Mouse (Mus musculus) c-Kit-positive CD71-negative TER-119-negative erythroid progenitor cells, embryonic 14.5 days (primary cell): ENCODE data around the gene Arl8b.

Source experiments
- DNase-seq: peaks from one replicate; pipeline ENCODE4 v3.0.0-alpha.2; 2013; ENCODE audit warnings: low read depth

Arl8b gene

GRCm38 (mm10) chr6:108782526-108783183, at the start of gene Arl8b:
Arl8b (plus strand) TSS chr6:108783099.
- DNase-seq: peak; percentile 92

- peak; percentile 68 for DNase-seq
Observed at GRCm38 (mm10) chr6:108735910-108736750, 46.8 kb upstream of the Arl8b start.

GRCm38 (mm10) chr6:108738463-108739203, 44.3 kb upstream of the Arl8b start:
- DNase-seq: no peak

- no peak for DNase-seq
Observed at GRCm38 (mm10) chr6:108740579-108740978, 42.3 kb upstream of the Arl8b start.

- DNase-seq: no peak
Observed at GRCm38 (mm10) chr6:108743730-108744129, 39.2 kb upstream of the Arl8b start.

- DNase-seq: no peak
Observed at GRCm38 (mm10) chr6:108751324-108751723, 31.6 kb upstream of the Arl8b start.

GRCm38 (mm10) chr6:108752395-108752794, 30.5 kb upstream of the Arl8b start:
- DNase-seq: no peak

GRCm38 (mm10) chr6:108753536-108753935, 29.4 kb upstream of the Arl8b start:
- DNase-seq: no peak

- DNase-seq: no peak
Observed at GRCm38 (mm10) chr6:108754376-108754775, 28.5 kb upstream of the Arl8b start.

GRCm38 (mm10) chr6:108755936-108756335, 27.0 kb upstream of the Arl8b start:
- DNase-seq: no peak

- DNase-seq: no peak
Observed at GRCm38 (mm10) chr6:108758997-108759697, 23.8 kb upstream of the Arl8b start.

- DNase-seq: no peak
Observed at GRCm38 (mm10) chr6:108759698-108760039, 23.2 kb upstream of the Arl8b start.

GRCm38 (mm10) chr6:108770880-108771279, 12.0 kb upstream of the Arl8b start:
- DNase-seq: no peak

GRCm38 (mm10) chr6:108772913-108773312, 10.0 kb upstream of the Arl8b start:
- DNase-seq: peak; percentile 56

GRCm38 (mm10) chr6:108773480-108773879, 9.4 kb upstream of the Arl8b start:
- no peak for DNase-seq

GRCm38 (mm10) chr6:108776274-108776673, 6.6 kb upstream of the Arl8b start:
- no peak for DNase-seq

GRCm38 (mm10) chr6:108777560-108778287, 5.2 kb upstream of the Arl8b start:
- no peak for DNase-seq

GRCm38 (mm10) chr6:108778399-108778798, 4.5 kb upstream of the Arl8b start:
- no peak for DNase-seq

GRCm38 (mm10) chr6:108781865-108782264, 1.0 kb upstream of the Arl8b start:
- DNase-seq: no peak

- no peak for DNase-seq
Observed at GRCm38 (mm10) chr6:108783184-108783881, 434 bp downstream of the Arl8b start.

GRCm38 (mm10) chr6:108784056-108784455, 1.2 kb downstream of the Arl8b start:
- no peak for DNase-seq
